Mouse (Mus musculus) T-helper 17 cell (primary cell): ENCODE measurements around the gene 1700020L24Rik.

Experiments
- in situ Hi-C, 2 experiments: fragments of 300-600 bp; cut with MboI, MseI; formaldehyde crosslinking; loops; 1 replicate in 1 of 2; 2 replicates in 1 of 2; pipeline ENCODE4 v1.15.1; 2025; ENCODE audit warnings: high pct_unique_total_duplicates in 2 of 2

Gene 1700020L24Rik

DNA sequence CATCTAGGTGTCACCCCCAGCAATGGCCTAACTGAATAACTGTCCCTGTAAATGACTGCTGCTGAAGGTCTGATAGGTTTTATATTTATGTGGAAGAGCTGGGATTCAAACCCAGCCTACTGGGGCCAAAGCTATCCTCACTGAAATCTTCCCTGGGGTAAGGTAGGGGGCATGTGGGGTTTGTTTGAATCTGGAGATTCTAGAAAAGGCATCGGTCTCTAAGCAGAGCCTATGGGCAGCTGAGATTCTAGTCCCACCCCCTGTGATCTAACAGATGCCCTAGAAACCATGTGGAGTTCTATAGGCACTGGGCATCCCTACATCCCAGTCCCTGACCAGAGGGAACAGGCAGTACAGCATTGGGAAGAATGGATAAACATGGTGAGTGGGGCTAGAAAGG lies at the start of gene 1700020L24Rik:
1700020L24Rik (plus strand) TSS at position 301 of the 400 bp plus-strand sequence.
- in situ Hi-C loops = no loop called here

DNA sequence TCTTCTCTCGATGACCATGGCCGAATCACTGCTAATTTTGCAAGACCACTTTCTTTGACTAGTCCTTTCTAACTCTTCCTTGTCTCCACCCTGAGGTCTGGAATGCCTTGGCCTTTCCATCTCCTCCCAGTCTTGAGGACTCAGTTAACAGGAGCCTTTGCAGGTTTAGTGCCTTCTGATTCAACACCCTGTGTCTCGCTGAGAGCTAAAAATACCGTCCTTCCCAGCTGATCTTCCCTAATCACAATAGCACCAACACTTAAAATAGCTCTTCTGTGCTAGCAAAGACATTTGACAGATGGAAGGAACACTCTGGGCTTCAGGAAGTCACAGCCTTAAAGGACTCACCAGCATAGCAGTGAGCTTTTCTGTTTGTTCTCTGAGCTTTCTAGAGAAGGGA lies 44.4 kb upstream of the 1700020L24Rik start:
- in situ Hi-C loops = no loop called here

DNA sequence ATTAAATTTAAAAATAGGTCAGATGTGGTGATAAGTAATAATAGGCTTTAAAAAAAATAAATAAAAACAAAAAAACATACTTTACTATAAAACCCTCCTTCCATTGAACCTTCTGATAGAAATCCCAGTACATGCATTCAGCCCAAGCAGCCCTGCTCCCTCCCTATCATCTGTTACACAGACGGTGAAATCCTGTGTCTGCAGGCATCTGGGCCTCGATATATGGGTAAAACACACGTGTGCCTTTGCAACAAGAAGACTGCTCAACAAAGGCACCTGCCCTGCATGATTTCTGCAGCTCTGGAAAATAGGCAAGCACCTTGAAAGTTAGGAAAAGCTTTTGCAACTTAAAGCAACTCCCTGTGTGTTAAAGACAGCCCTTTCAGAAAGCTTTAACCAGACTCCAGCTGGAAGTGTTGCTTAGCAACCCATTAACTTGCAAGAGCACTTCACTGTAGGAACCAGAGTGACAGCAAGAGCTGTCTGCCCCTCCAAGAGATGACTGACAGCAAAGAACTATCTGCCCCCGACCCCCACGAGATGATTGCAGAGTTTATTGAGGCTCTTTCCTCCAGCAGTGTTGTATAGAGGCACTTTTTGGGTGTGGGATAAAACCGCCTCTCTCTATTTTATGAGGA lies 42.6 kb upstream of the 1700020L24Rik start:
- in situ Hi-C loops = no loop called here

DNA sequence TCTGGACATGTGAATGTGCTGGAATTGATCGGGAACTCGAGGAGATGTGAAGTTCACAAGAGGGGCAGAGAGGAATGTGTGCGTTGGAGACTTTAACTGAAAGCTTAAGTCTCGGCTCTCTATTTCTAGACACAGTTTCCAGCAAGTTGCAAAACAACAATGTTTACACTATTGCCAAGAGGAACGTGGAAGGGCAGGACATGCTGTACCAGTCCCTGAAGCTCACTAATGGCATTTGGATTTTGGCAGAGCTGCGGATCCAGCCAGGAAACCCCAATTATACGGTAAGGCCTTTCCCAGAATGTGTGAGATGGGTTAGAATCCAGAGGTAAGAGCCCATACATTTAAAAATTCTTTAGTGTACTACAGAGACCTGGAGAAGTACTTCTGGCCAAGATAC lies 39.9 kb upstream of the 1700020L24Rik start:
- in situ Hi-C loops = no loop called here

DNA sequence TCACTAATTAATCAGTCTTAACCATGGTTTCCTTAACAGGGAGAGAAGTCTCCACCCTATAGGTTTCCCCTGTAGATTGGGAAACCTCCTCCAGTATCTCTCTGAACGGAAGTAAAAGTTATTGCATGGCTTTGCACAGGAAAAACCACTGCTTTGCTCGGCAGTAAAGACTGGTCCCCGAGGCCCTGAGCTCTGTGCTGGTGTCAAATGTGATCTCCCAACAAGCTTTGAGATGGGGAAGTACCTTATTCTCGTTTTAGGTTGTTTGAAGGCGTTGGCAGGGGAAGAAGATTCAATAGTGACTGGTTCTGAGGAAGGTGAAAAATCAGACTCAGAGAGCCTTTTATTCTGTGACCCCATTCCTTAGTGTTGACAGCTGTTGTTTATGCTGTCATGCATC lies 38.8 kb upstream of the 1700020L24Rik start:
- in situ Hi-C loops = no loop called here

DNA sequence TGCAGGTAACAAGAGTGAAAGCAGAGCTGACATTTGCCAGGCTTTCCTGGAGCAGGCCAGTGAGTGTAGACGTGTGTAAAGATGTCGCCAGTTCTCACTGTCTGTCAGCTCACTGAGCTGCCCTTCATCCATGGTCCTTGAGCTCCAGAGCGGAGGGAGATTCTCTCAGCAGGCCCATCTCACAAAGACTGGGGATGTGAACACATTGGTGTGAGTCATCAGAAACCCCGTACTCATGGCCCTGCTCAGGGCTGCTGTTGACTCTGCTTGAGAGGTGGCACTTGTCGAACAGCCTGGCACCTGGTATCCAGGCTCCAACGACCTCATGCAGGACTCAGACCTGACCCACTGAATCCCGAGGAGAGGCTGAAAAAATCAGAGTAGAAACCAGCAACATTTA lies 33.7 kb upstream of the 1700020L24Rik start:
- in situ Hi-C loops = no loop called here

DNA sequence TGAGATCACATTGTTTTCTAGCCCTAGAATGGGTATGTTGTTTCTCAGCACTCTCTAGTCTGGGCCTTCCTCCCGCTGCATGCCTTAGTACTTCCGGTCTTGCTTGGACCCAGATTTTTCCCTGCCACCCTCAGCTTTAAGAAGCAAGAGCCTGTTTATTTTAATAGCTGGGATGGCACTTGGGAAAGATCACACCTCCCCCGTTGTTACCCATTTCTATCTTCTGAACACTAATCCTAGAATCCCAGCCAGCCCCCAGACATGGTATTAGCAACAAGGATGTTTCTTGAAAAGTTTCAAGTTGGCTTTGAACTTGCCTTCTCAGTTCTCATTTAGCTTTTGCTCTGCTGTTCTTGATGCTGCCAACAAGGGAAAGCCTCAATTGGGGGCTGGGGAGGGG lies 31.1 kb upstream of the 1700020L24Rik start:
- in situ Hi-C loops = no loop called here

DNA sequence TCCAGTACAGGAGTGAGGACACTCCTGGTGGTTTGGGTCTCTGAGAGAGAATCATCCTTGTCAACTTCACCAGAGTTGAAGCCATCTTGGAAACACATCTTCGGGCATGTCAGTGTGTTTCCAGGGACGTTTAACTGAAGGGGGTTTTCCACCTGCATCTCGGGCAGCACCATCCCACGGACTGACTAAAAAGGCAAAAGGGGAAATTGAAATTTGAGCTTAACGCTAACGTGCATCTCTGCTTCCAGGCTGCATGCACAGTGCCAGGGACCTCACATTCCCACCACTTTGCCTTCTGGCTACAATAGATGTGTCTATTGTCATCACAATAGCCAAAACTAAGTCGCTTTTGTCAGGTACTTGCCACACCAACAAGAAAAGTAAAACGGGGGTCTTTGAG lies 29.2 kb upstream of the 1700020L24Rik start:
- in situ Hi-C loops = no loop called here

DNA sequence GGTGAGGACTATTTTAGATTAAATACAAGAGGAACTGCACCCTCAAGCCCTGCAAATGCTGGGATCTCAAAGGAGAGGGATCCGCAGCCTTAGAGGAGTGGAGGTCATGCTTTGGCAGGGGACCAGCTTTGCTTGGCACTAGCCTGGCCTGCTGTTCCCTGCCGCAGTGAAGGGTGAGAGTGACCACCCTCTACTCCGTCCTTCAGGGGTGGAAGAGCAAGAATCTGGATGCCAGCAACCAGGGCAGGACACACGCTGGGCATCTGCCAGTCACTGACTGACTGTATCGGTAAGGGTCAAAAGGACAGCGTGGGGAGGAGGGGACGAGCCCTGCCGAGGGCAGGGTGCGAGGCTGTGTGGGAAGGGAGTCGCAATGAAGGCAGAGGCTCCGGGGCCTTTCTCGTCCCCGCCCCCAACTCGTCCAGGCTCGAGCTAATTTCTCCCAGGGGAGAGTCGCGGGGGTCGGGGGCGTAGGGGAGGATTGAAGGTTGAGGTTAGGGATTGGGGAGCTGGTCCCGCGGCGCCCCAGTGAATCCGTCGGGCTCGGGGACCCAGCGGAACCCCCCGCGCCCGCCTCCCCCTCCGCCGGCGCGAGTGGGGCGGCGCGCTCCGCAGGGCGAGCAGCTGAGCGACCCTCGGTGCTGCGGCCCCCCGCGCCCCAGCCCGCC lies 28.3 kb upstream of the 1700020L24Rik start, which contains the start of gene Rasl10b:
Rasl10b (plus strand) TSS at position 51 of the 668 bp plus-strand sequence.
- in situ Hi-C loops = no loop called here

DNA sequence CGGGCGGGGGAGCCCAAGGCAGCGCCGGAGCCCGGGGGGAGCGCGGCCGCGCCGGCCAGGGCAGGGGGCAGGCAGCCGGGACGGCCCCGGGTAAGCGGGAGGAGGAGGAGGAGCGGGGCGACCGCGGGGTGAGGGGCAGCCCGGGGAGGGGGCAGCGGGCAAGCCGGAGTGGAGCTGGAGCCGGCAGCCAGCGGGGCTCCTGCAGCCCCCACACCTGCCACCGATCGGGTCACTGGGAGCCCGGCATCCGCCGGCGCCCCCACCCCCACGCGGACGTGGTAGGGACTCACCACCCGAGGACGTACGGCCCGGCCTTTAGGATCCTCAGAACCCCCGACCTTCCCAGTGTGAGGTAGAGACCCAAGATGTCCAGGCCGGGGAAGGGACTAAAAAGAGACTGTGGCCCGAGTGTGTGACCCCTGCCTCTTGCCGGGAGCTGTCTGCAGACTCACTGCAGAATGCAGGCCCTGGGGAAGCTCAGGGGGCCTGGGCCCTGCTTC lies 27.6 kb upstream of the 1700020L24Rik start:
- in situ Hi-C loops = no loop called here

DNA sequence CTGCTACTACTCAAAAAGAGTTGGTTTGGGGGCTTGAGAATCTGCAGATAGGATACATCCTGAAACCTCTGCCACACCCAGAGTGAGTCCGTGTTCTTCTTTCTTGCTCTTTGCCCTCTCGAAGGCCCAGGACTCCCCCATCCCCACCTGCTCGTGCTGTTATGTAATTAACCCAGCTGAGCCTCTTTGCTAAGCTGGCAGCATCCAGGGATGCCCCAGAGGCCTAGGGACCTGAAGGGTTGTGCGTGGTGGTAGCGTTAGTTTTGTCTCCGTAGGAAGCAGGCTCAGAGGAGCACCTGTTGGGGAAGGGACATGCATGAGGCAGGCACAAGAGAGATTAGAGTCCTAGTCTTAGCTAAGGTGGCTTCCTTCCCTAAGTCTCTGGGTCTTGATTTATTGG lies 27.0 kb upstream of the 1700020L24Rik start:
- in situ Hi-C loops = no loop called here

DNA sequence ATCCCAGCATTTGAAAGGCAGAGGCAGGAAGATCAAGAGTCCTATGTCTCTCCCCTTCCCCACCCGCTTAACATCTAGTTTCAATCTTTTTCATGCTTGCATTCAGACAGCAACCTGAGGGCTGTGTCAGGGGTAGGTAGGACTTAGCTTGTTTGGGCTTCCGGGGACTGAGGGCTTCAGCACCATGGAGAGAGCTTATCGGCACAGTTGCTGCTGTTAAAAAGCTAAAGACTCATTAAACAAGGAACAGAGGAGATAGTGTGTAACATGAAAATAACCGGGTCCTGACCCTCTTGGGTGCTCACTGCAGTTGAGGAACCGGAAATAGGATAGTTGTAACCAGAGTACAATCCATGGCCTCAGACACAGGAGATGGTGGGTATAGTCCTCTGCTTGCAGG lies 20.4 kb upstream of the 1700020L24Rik start:
- in situ Hi-C loops = no loop called here

DNA sequence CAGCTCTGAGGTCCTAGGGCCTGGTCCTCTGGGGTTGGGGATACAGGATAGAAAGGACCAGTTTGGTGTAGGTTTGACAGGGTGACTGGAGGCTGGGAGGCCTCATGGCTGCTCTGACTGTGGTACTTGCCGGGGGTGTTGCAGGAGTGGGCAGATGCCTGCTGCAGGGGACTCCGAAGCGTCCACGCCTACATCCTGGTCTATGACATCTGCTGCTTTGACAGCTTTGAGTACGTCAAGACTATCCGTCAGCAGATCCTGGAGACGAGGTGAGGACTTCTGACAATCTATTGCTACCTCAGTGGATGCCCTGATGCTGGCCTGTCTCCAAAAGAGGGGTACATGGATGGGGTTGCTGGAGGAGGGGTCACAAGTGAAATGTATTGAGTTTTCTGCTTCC lies 19.8 kb upstream of the 1700020L24Rik start:
- in situ Hi-C loops = no loop called here

DNA sequence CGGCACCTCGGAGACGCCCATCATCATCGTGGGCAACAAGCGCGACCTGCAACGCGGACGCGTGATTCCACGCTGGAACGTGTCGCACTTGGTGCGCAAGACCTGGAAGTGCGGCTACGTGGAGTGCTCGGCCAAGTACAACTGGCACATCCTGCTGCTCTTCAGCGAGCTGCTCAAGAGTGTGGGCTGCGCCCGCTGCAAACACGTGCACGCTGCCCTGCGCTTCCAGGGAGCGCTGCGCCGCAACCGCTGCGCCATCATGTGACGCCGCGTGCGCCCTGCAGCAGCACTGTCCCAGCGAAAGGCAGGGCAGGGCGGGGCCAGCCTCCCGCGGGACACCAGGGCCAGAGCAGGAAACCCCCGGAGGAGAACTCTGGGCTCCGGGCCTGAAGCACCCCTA lies 18.9 kb upstream of the 1700020L24Rik start:
- in situ Hi-C loops = no loop called here

DNA sequence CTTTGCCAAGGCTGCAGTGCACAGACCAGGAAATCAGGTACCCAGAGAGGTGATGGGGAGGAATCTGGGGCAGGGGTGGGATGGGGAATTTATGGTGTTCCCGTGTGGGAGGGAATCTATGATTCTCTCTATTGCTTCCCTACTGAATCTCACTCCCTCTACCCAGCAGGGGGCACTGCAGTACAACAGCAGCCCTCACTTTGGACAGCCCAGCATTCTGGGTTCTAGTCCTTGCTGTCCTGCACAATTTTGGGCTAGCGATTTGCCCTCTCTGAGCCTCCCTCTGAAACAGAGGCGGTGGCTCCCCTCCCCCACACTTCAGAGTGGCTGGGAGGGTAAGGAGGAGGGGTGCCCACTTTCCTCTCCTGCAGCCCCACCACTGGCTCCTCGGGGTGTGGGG lies 17.1 kb upstream of the 1700020L24Rik start:
- in situ Hi-C loops = loop anchor here (5.0 to 10.0 kb wide), 3 partner anchors 66 to 496 kb away; no protein-coding TSS in a partner anchor

DNA sequence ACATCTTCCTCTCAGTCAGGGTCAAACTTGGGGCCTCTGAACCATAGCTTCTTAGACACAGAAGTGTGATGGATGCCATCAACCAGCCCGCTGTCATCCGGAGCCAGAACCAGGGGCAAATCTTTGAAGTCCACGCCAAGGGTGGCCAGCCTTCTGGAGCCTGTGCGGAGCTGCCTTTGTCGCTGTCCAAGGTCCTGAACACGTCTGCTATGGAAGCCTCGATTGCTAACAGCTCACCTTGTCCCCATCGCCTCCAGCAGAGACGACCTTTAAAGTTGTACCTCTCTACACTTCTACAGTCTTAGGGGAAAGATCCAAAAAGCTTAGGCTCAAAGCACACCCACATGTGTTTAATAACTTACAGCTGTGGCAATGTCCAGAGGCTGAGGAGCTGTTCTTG lies 16.2 kb upstream of the 1700020L24Rik start:
- in situ Hi-C loops = loop anchor here (5.0 to 10.0 kb wide), 3 partner anchors 67 to 497 kb away; no protein-coding TSS in a partner anchor

DNA sequence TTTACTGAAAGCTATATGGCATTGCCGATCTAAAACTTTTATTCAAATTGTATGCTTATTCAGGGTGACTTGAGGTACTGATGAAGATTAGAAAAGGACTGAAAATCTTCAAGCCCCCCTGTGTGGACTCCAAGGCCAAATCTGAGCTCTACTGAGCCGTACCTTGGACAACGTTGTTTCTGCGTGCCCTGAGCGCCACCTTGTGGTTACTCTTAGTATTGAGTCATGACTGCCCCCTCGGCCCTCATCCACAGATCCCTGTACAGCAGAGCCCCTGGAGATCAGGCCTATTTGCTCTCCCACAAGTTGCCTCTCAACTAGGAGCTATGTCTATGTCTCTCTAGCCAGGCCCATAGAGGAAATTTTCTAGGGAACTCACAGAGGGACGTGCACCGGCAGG lies 12.8 kb upstream of the 1700020L24Rik start:
- in situ Hi-C loops = loop anchor here (5.0 to 10.0 kb wide), 5 partner anchors 70 to 500 kb away; no protein-coding TSS in a partner anchor

DNA sequence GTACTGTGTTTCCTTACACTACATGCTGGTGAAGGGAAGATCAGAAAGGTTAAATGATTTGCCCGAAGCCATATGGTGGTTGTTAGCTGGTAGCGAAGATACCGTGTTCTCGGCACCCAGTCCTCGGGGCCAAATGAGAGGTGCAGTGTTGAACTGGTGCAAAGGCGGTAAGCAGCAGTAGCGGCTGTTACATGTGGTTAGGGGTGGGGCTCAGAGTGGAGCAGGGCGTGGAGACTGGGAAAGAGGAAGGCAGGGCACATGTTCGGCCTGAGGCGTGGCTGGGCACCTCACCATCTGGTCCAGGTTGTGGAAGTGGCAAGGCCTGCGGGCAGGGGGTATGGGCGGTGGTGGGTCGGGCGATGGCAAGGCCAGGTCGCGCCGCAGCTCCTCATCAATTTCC lies 10.5 kb upstream of the 1700020L24Rik start:
- in situ Hi-C loops = loop anchor here (5.0 to 10.0 kb wide), 4 partner anchors 72 to 502 kb away; no protein-coding TSS in a partner anchor

DNA sequence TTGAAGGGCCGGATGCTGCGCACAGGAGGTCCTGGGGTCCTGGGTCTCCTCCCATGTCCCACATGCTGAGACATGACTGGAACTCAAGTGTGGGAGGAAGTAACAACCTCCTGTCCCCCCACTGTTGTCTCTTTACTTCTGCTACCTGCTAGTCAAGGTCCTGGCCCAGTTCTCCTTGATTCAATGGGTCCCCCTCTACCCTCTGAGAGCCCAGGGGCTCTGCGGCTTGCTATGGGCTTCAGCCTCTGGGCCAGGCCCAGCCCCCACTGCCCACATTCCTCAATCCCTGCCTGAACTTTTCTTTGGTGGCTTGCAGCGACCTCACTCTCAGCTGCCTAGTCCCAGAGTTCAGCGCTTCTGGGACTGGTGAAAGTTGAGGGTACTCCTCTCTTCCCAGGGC lies 8.1 kb upstream of the 1700020L24Rik start, which contains the start of gene Gas2l2:
Gas2l2 (minus strand) TSS at position 101 of the 400 bp plus-strand sequence.
- in situ Hi-C loops = loop anchor here (5.0 to 10.0 kb wide), 4 partner anchors 75 to 505 kb away; no protein-coding TSS in a partner anchor

DNA sequence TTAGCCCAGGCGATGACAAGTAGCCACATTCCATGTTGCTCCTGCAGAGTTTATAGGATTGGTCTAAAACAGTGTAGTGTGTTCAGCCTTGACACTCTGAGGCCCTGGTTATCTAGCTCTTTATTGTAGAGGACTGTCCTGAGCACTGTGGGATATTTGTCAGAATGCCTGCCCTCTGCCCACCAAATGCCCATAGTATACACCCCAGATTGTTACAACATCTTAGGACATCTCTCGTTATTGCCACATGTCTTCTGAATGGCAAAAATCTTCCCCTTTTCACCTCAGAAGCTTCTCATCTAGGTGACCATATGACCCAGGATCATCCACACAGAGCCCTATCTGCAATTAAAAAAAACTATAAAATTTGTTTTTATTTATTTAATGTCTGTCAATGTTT lies 4.9 kb upstream of the 1700020L24Rik start:
- in situ Hi-C loops = no loop called here

DNA sequence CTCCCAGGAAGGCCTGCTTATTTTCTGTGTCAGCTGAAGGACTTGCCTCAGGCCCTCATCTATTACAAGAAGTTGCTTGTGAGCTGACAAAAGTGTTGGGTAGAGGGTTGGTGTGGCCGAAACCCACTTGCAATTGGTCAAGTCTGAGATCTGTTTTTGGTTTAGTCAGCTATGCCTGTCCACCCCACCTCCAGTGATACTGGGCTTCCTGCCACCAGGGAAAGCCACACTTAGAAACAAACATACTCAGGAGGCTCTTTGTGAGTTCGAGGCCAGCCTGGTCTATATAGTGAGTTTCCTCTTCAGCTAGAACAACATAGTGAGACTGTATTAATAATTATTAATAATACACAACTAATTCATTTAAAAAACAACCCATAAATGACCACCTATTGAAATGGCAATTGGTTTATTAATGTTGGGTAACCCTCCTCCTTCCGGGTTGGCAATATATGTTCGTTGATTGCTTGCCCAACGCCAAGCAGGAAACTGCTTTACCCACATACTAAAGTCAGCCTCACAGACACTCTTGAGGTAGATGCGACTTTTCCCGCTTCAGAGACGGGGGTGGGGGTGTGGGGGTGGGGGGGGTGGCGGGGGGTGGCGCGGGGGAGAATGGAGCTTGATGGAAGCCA lies 2.1 kb downstream of the 1700020L24Rik start:
- in situ Hi-C loops = no loop called here
